Mouse (Mus musculus) right cerebral cortex, postnatal 36 days (tissue): ENCODE measurements around the gene 9430038I01Rik.
A peak's percentile ranks its signal among the peaks of the same experiment; 100 is the strongest.
"Not testable (repeated sequence)": the region's sequence is repeated elsewhere in the genome, so short reads cannot be mapped to it uniquely, and the experiment has no call there.

Experiments used
- DNase-seq, 2 experiments: peaks; one replicate each; pipeline ENCODE4 v3.0.0; 2022; ENCODE audit warnings: low spot score in 2 of 2, mixed read lengths in 1 of 2

The 9430038I01Rik gene

DNA sequence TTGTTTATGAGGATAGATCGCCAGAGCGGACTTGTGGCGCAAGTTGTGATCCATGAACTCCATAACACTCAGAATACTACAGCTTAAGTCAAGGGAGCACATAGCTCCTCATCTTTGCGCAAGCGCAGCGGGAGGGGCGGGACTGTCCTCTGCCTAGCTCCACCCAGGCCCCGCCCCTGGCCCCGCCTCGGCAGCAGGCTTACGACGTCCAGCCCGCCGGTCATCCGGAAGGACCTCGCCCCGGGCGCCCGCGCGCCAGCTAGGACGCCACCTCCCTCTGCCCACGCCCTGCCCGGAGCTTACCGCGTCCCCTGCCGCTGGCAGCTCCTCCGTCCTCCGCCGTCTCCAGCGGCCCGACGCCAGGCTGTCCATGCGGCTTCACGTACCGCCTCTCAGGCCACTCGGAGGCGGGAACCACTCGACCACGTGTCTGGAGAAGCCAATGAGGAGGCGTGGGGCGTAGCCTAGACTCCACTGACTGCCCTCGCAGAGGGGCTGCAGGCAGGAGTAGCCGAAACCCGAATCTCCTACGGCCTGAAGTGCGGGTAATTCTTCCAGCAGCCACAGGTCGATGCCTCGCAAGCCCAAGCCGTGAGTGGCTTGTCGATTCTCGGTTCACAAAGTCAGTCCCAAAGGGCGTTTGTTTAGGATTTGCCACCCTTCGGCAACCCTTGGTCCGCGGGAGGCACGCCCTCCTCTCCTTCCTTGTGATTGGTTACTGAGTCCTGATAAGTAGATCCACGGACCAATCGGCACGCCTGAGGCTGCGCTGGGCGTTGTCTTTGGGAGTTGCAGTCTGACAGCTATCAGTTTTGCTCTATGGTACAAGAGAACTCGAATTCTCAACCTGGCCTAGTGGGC lies at the start of gene 9430038I01Rik:
Gene 9430038I01Rik (minus strand): TSS at position 426 of the 861 bp plus-strand sequence.
- DNase-seq = peak; percentile 93 to 94

DNA sequence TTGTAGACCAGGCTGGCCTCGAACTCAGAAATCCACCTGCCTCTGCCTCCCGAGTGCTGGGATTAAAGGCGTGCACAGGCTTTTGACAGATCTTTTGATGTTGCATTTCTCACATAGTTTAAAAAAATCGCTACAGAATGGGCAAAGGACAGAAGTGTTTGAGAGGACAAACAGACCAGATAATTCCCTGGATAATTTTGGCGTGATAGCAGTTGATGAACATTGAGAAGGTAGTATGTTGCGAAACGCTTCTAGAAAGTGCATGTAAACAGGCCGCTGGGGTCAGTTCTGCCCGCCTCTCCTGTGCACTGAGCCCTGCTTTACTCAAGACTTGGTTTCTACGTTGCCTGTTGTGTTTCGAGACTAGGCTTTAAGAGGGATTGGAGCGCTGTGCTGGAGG lies 34.8 kb upstream of the 9430038I01Rik start:
- no peak for DNase-seq

DNA sequence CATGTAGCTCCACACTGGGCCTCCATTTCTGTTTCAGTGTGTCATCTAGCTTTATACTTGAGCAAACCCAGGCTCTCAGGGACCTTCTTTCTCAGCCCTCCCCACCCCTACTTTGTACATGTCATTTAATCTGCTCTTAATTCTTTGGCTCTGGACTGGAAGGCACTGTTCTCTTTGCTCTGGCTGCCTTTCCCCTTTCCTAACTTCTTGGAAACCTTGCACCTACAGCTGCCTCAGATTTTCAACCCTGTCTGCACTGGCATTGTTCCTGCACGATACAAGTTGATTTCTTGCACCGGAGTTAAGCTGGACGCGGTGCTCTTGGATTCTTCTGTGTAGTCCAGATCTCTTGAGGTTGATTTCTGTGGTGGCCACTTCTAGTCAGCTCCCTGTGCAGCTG lies 32.4 kb upstream of the 9430038I01Rik start:
- no peak for DNase-seq

DNA sequence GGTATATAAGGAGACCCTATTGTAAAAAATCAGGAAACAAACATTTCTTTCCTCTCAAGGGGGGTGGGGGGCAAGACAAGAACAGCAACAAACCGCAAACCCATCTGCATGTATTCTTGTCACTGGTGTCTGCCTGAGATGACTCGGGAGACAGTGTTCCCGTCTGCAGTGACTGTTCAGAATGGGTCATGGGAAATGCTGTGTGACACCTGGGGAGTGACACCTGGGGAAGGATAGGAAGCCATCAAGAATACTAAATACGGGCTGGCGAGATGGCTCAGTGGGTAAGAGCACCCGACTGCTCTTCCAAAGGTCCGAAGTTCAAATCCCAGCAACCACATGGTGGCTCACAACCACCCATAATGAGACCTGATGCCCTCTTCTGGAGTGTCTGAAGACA lies 28.4 kb upstream of the 9430038I01Rik start:
- DNase-seq = not testable (repeated sequence)

DNA sequence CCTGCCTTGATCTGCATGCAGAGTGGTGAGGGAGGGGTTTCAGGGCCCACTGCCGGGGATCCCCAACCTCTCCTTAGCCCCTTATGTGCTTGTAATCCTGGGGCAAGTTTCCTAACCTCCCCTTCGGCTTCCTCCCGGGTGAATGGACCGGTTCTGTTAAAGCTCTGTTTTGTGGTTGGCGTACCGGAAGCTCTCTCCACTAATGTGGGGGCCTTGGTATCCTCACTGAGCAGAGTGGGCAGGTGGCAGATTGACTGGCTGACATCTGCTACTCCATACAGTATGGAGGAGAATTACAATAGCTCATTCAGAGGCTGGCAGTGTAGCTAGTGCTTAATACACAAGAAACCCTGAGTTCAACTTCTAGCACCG lies 27.6 kb upstream of the 9430038I01Rik start:
- DNase-seq = peak; percentile 27 to 43

DNA sequence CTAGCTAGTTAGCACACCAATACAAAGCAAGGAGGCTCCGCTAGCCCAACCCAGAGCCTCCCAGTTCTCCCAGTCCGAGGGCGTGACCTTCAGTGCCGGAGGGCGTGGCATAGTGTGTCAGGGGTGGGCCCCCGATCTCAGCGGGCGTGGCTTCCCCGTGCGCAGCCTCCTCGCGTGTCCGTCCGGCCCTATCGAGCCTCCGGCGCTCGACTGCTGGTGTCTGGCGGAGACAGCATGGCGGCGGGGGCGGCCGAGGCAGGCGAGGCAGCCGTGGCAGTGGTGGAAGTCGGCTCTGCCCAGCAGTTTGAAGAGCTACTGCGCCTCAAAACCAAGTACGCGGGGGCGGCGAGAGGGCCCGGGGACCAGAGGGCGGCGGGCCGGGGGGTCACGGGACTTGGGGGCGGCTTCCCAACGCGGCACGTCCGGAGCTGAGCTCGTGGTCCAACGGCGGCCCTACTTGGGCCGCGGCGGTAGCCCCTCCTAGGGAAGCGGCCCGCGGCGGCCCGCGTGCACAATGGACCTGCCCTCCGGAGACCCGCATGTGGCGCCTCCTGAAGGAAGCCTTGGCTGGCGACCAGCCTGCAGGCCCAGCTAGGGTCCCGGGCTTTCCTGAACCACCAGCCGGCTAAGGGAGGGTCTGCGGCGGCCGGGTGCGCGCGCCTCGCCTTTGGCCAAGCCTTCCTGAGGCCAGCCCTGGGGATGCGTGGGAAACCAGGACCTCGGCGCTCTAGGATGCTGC lies 27.0 kb upstream of the 9430038I01Rik start, which contains the start of gene Glrx3:
Gene Glrx3 (plus strand): TSS at position 175 of the 739 bp plus-strand sequence.
- peak; percentile 92 to 93 for DNase-seq

DNA sequence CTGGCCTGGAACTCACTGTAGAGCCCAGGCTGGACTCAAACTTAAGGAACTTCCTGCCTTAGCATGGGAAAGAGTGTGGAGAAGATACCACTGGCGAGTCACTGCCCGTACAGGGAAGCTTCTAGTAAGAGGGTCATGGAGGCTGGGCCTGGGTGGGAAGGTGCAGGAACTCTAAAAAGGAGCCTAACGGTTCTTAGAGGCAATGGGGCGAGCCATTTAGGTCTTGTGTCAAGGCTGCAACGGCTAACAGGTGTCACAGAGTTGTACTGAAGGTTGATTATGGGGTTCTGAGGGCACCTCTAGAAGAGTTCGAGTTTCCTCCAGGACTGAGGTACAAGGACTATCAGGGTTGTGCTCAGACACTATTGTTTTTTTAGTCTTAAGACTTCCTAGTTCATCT lies 26.3 kb upstream of the 9430038I01Rik start:
- DNase-seq = no peak

DNA sequence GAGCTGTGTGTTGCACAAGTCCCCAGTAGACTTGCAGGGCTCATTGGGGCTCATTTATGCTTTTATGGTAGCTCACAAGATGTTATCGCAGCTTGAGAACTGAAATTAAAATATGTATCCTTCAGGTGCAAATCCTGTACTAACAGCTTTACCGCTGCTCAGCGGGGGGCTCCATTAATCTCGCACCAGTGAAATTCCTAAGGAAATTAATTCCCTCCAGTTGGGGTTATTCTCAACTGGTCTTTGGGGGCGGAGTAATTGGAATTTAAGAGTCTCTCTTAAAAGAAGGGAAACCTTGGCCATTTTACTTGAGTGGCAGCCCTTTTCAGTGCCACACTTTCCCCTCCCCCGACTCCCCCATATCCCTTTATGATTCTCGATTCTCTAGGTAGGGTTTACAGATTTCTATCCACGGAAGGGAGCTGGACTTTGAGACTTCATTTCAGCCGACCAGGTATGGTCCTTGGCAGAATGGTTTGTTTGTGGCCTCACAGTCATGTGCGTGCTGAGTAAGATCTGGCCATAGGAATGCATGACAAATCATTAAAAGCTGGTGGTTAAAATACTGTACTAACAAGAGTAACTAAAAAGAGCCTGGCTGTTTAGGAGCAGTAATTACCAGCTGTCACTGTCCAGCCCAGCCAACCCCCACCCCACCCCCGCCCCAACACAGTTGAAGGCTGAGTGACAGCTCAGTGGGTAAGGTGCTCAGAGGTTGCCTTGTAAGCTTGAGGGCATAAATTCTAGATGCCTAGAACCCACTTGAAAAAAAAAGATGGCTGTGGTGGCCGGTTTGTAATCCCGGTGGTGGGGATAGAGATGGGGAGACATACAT lies 21.4 kb upstream of the 9430038I01Rik start:
- no peak for DNase-seq

DNA sequence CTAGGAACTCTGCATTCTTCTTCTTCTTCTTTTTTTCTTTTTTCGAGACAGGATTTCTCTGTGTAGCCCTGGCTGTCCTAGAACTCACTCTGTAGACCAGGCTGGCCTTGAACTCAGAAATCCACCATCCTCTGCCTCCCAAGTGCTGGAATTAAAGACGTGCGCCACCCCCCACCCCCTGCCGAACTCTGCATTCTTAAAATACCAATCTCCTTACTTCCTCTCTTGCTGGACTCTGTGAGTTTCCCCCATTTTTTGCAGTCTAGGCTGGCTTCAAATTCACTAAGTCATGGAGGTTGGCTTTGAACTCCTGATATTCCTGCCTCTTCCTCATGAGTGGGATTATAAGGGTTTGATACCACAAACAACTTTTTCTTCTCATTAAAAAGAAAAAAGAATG lies 16.1 kb upstream of the 9430038I01Rik start:
- DNase-seq = no peak

DNA sequence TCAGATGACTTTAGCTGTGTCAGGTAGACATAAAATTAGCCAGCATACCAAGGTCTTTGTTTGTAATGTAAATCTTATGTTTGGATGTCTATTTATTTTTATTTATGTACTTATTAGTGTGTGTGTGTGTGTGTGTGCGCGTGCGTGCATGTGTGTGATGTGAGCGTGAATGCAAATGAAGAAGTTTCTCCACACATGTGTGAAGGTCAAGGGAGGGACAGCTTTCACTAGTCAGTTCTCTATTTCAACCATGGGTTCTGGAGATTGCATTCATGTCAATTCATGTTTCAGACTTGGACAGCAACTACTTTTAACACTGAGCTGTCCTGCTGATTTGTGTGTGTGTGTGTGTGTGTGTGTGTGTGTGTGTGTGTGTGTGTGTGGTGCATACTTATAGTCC lies 10.7 kb upstream of the 9430038I01Rik start:
- DNase-seq = no peak

DNA sequence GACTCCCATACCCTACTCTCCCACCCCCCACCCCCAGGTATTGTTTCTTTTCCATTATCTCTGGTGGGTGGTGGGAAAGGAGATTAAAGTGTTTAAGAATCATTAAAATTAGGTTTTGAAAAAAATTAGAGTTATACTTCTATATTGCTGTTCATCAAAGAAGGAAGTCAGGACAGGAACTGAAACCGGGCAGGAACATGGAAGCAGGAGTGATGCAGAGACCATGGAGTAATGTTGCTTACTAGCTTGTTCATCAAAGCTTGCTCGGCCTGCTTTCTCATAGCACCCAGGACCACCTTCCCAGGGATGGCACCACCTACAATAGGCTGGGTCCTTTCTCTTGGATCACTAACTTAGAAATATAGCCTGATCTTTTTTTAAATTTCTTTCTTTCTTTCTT lies 10.0 kb upstream of the 9430038I01Rik start:
- DNase-seq = no peak

DNA sequence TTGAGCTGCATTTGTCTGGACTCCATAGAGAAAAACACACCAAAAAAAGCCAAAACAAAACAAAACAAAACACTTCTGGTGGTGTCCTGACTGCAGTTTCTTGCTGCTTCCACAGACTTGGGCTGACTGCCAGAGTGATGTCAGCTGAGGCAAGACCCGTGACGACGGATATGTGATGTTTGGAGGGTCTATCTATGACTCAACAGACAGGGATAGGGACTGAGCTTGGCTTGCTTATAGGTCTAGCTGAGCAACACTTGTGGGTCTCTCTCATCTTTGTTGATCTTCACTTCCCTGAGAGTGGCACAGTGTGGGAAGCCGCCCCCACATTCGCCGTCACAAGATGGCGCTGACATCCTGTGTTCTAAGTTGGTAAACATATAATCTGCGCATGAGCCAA lies 4.1 kb upstream of the 9430038I01Rik start:
- no peak for DNase-seq

DNA sequence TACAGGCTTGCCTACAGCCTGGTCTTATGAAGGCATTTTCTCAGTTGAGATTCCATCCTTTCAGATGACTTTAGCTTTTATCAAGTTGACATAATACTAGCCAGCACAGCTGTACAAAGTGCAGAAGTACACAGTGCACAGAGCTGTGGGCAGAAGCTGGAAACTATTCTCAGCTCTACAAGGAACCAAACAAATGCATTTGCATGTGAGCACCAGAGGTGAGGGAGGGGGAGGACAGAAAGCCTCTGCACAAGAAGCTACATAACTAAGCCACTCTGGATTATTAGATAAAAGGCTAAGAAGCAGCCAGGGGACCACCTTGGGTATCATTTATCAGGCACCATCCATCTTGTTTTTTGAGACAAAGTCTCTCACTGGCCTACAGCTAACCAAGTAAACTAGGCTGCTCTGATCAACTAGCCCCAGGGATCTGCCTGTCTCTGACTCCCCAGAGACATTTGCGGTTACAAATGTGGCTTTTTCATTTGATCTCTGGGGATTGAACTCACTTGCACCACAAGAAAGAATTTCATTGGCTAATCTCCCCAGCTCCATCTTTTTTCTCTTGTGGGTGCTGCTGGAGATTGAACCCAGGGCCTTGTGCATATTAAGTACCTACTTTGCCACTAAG lies 3.0 kb downstream of the 9430038I01Rik start:
- no peak for DNase-seq

DNA sequence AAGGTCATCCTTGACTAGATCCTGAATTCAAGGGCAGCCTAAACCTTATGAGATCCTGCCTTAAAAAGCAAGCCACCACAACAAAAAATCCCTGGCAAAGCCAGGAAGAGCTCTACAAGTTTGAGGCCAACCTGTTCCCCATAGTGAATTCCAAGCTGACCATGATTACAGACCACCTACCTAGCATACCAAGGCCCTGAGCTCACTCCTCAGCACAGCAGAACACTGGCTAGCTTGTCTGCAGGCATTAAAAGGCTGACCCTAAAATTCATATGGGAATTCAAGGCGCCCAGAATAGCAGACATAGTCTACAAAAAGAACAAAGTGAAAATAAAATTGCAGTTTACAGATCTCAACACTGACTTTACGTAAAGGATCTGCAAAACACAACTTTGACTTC lies 6.4 kb downstream of the 9430038I01Rik start:
- DNase-seq = no peak

DNA sequence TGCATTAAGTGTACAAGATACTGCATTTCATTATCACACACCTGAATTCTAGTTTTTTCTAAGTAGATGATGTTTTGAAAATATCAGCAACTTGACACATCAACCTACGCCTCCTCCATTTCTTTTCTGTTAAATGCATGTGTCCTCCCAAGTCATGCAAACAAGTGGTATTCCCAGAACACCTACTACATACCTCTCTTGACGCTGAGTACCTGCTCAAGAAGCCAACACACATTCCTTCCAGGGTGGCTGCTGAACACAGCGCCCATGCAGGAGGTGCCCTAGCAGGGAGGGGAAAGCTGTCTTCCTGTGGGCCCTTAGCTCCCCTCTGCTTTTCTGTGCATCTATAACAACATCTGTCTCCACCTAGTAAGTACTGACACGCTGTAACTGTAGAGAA lies 11.6 kb downstream of the 9430038I01Rik start:
- no peak for DNase-seq

DNA sequence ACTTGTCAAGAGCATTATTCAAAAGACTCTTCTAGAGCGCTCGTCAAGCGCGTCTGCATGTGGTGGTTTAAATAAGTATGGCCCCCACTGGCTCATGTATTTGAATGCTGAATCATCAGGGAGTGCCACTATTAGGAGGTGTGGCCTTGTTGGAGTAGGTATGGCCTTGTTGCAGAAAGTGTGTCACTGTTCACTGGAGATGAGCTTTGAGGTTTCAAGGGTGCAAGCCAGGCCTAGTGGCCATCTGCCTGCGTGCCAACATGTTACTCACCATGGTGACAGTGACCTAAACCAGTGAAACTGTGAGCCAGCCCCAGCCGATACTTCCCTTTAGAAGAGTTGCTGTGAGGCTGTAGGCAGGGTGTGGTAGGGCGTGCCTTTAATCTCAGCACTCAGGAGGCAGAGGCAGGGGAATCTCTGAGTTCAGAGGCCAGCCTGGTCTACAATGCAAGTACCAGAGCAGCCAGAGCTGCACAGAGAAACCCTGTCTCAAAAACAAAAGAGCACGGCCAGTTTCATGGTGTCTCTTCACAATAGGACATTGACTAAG lies 13.1 kb downstream of the 9430038I01Rik start:
- no peak for DNase-seq

DNA sequence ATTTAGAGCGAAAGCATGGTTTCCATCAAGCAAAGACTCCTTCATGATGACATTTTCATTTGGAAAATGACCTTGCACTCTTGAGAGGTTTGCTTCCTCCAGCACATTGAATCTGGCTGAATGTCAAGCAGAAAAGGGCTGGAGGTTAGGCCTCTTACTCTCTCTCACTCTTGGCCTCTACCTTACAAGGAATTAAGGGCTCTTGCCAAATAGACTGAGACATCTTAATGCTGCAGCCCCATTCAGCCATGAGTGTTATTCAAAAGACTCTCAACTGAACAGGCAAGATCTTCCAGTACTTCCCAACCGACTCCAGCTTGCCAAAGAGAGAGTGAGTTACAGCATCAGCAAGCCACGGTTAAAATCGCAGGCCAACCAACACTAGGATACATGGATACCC lies 15.1 kb downstream of the 9430038I01Rik start:
- no peak for DNase-seq

DNA sequence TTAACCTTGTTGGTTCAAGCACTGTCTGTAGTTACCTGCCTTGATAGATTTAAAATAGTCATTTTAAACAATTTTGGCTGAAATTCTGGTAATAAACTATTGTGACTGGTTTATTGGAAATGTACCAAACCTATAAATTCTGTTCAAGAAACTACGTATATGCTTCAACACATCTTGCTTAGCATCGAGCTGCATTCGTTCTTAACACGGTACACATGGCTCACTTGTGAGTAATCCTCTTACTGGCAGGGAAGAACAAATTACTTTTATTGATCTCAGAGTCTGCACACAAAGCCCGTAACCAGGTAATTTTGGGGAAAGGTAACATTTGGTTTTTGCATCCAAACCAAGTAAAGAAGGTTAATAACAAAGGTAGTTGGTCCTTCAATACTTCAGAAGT lies 22.7 kb downstream of the 9430038I01Rik start:
- no peak for DNase-seq

DNA sequence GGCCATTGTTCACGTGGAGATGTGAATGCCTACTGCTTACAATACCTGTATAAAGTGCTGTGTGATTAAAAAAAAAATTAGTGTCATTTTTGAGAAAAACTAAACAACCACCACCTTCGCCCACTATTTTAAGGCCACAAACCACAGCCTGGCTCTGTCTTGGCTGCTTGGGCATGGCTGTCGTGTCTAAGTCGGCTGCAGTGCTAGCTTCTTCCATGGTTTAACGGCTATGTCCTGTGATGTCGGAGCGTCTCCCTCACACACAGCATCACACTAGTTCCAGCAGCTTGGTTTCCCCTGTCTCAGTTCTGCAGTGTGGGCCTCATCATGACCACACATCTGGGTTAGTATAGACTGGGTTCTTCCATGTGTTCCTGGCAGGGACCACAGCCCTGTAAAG lies 35.6 kb downstream of the 9430038I01Rik start:
- DNase-seq = no peak

DNA sequence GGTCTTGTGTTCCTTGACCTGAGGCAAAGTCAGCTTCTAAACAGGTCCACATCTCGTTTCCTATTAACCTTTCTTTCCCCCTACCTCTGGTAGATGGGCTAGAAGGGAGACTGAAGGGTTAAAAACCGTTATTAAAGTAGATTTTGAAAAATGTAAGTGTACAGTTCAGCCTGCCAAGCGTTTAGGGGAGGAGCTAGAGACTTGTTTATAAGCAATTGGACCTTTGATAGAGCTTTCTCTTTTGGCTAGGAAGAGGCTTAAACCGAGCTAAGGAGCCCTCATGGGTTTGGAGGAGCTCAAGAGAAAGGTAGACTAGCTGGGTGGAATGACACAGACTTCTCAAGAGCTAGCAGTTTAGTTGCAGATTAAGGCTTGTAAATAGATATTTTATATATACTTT lies 38.8 kb downstream of the 9430038I01Rik start:
- DNase-seq = no peak

DNA sequence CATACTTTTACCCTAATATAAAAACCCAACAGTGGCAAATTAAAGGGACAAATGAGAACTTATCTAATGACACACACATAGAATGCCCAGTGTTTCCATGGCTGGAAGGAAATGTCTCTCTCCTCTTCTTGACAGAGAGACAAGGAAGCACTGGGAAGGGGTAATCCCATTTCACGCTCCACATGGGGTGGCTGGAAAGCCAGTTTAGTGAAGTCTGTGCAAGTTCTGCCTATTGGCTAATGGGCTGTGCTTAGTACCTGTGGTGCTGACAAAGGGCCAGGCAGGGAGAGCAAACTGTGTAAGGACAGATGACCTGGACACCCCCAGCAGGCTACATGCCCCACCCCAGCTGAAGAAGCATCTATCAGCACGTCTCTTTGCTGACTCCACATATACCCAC lies 40.4 kb downstream of the 9430038I01Rik start:
- DNase-seq = no peak
